Mouse (Mus musculus): ENCODE measurements around the gene Ptprd.

GRCm38 (mm10) chr4:77961711-77962110 is 250.1 kb downstream of the Ptprd start:
- TF ChIP-seq NELFE (IDR thresholded peaks at IDR 0.05; ENCODE audit: low read depth, low read length) (no peak), CTCF (IDR thresholded peaks at IDR 0.05 in 2 of 3, conservative IDR thresholded peaks at IDR 0.05 in 1 of 3; ENCODE audit: control insufficient read depth in 1 of 3, insufficient read depth in 1 of 3, low read depth in 2 of 3, low read length in 3 of 3, poor library complexity in 1 of 3, severe bottlenecking in 1 of 3) (peak in 1 of 3 experiments; percentile 3; a peak in 1 of 6 replicates), SIN3A (IDR thresholded peaks at IDR 0.05; ENCODE audit: low read length) (no peak), KAT2A (conservative IDR thresholded peaks at IDR 0.05; ENCODE audit: low read depth, low read length) (no peak), NRF1 (IDR thresholded peaks at IDR 0.05; ENCODE audit: insufficient read depth, low read depth, low read length, poor library complexity, severe bottlenecking) (no peak), MAX (IDR thresholded peaks at IDR 0.05; ENCODE audit: low read length) (no peak), POLR2A (IDR thresholded peaks at IDR 0.05; ENCODE audit: control insufficient read depth in 1 of 2, insufficient read depth in 1 of 2, low read depth in 1 of 2, low read length in 2 of 2, poor library complexity in 1 of 2) (no peak), CHD1 (IDR thresholded peaks at IDR 0.05; ENCODE audit: low read depth, low read length) (no peak), EP300 (IDR thresholded peaks at IDR 0.05; ENCODE audit: low read depth in 1 of 2, low read length in 2 of 2) (no peak)

All from MEL (cell line).